Mouse (Mus musculus) forelimb bud, embryonic 11.5 days (tissue): ENCODE results near the gene Commd1.

Experiments used
- DNase-seq: peaks from one replicate; pipeline ENCODE4 v3.0.0-alpha.2; 2012; ENCODE audit warnings: low read depth, low spot score

Gene Commd1

GRCm38 (mm10) chr11:22860335-22861227 lies 121.6 kb downstream of the Commd1 start, which contains the start of gene B3gnt2:
B3gnt2 (minus strand) TSS chr11:22860961.
- no peak for DNase-seq

- peak; percentile 77 for DNase-seq
Measured at GRCm38 (mm10) chr11:22859633-22860334, 122.4 kb downstream of the Commd1 start.

GRCm38 (mm10) chr11:22859301-22859632 lies 122.9 kb downstream of the Commd1 start:
- DNase-seq, result no peak

GRCm38 (mm10) chr11:22858441-22859300 lies 123.5 kb downstream of the Commd1 start:
- no peak for DNase-seq

GRCm38 (mm10) chr11:22857705-22858440 lies 124.3 kb downstream of the Commd1 start:
- DNase-seq, result no peak

GRCm38 (mm10) chr11:22857106-22857704 lies 125.0 kb downstream of the Commd1 start:
- no peak for DNase-seq

GRCm38 (mm10) chr11:22856371-22856965 lies 125.7 kb downstream of the Commd1 start:
- no peak for DNase-seq

GRCm38 (mm10) chr11:22854571-22854970 lies 127.6 kb downstream of the Commd1 start:
- no peak for DNase-seq

GRCm38 (mm10) chr11:22853477-22854157 lies 128.6 kb downstream of the Commd1 start:
- no peak for DNase-seq

- DNase-seq, result no peak
Measured at GRCm38 (mm10) chr11:22852510-22852909, 129.7 kb downstream of the Commd1 start.

- DNase-seq, result no peak
Measured at GRCm38 (mm10) chr11:22851416-22851815, 130.8 kb downstream of the Commd1 start.

GRCm38 (mm10) chr11:22850077-22850476 lies 132.1 kb downstream of the Commd1 start:
- no peak for DNase-seq

GRCm38 (mm10) chr11:22848649-22849195 lies 133.5 kb downstream of the Commd1 start:
- DNase-seq, result no peak

GRCm38 (mm10) chr11:22847732-22848648 lies 134.2 kb downstream of the Commd1 start:
- DNase-seq, result no peak

- DNase-seq, result no peak
Measured at GRCm38 (mm10) chr11:22846960-22847731, 135.0 kb downstream of the Commd1 start.
